Mouse (Mus musculus): ENCODE data around the gene Mbd6.
"Not testable (repeated sequence)": the region's sequence is repeated elsewhere in the genome, so short reads cannot be mapped to it uniquely, and the experiment has no call there.

DNA sequence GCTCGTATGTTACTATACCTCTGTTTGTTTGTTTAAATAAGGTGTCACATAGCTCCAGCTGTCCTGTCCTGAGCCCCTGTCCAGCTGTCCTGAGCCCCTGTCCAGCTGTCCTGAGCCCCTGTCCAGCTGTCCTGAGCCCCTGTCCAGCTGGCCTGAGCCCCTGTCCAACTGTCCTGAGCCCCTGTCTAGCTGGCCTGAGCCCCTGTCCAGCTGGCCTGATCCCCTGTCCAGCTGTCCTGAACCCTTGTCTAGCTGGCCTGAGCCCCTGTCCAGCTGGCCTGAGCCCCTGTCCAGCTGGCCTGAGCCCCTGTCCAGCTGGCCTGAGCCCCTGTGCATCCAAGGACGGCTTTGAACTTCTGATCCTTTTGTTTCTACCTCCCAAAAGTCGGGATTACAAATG lies 20.3 kb upstream of the Mbd6 start:
- TF ChIP-seq POLR2A, CTCF (IDR thresholded peaks at IDR 0.05; ENCODE audit: extremely low read depth, insufficient read depth, low read length): not testable (repeated sequence)

Data from cortical plate, adult 2 months (tissue).